Mouse (Mus musculus): ENCODE results near the gene Ankmy2. TPM values are rescaled to one million over a fixed set of nuclear protein-coding genes. Genes with fewer than 3 reads are reported as not detected.

Ankmy2 gene
- polyA plus RNA-seq (2015; fragmentation: Nextera tagmentation; extraction: Ambion mirVana), result 37.4 and 41.6 TPM in 2 replicates

- H3K9ac ChIP-seq (replicated peaks; ENCODE audit: low read length), result peak within 1 kb of the TSS; percentile 91
- peaks cover 23% of the 10 kb centered on the region for H3K4me1 ChIP-seq (ENCODE audit: insufficient read depth, low read length)
- no peaks in the 10 kb centered on the region for H3K27me3 ChIP-seq (ENCODE audit: insufficient read depth, low read length)
- no peaks in the 10 kb centered on the region; the same call in 1 of the 2 replicates for H3K36me3 ChIP-seq (ENCODE audit: insufficient read depth, low read length)
- ATAC-seq (ENCODE audit: low FRiP score, low TSS enrichment), result peak; percentile 98
- peak within 1 kb of the TSS; percentile 85 for H3K4me3 ChIP-seq (ENCODE audit: low read length)
- H3K4me2 ChIP-seq (replicated peaks; ENCODE audit: low read depth, low read length), result peak within 1 kb of the TSS; percentile 65
- H3K9me3 ChIP-seq (ENCODE audit: low read length), result no peaks in the 10 kb centered on the region
- H3K27ac ChIP-seq (ENCODE audit: low read length), result peak within 1 kb of the TSS; percentile 89
- WGBS, result under 1% methylated on average over 42 of the region's 42 CpGs
Measured at GRCm38 (mm10) chr12:36156637-36157303, at the start of gene Ankmy2. TSS of gene Ankmy2 (plus strand) at chr12:36157114.

GRCm38 (mm10) chr12:36108442-36108841 is 48.5 kb upstream of the Ankmy2 start:
- Histone ChIP-seq H3K4me2 (replicated peaks; ENCODE audit: low read depth, low read length) (no peak overlapping the region), H3K9me3 (ENCODE audit: low read length) (no peaks in the 10 kb centered on the region; the same call in 1 of the 2 replicates), H3K9ac (replicated peaks; ENCODE audit: low read length) (no peak overlapping the region), H3K27me3 (ENCODE audit: insufficient read depth, low read length) (no peaks in the 10 kb centered on the region), H3K4me1 (ENCODE audit: insufficient read depth, low read length) (no peaks in the 10 kb centered on the region), H3K27ac (ENCODE audit: low read length) (no peak overlapping the region), H3K4me3 (ENCODE audit: low read length) (no peak overlapping the region), H3K36me3 (ENCODE audit: insufficient read depth, low read length) (peaks cover 65% of the 10 kb centered on the region)
- no peak for ATAC-seq (ENCODE audit: low FRiP score, low TSS enrichment)
- 93% methylated on average over 5 of the region's 5 CpGs for WGBS

- Histone ChIP-seq H3K27ac (ENCODE audit: low read length) (no peak overlapping the region), H3K27me3 (ENCODE audit: insufficient read depth, low read length) (no peaks in the 10 kb centered on the region), H3K36me3 (ENCODE audit: insufficient read depth, low read length) (peaks cover 72% of the 10 kb centered on the region), H3K4me1 (ENCODE audit: insufficient read depth, low read length) (no peaks in the 10 kb centered on the region), H3K9ac (replicated peaks; ENCODE audit: low read length) (no peak overlapping the region), H3K4me3 (ENCODE audit: low read length) (no peak overlapping the region), H3K9me3 (ENCODE audit: low read length) (no peaks in the 10 kb centered on the region; the same call in 1 of the 2 replicates), H3K4me2 (replicated peaks; ENCODE audit: low read depth, low read length) (no peak overlapping the region)
- WGBS, result 91% methylated on average over 5 of the region's 5 CpGs
- ATAC-seq (ENCODE audit: low FRiP score, low TSS enrichment), result no peak
Measured at GRCm38 (mm10) chr12:36110457-36110856, 46.5 kb upstream of the Ankmy2 start.

- Histone ChIP-seq H3K9me3 (ENCODE audit: low read length) (no peaks in the 10 kb centered on the region; the same call in 1 of the 2 replicates), H3K4me3 (ENCODE audit: low read length) (no peak overlapping the region), H3K4me1 (ENCODE audit: insufficient read depth, low read length) (no peaks in the 10 kb centered on the region), H3K27ac (ENCODE audit: low read length) (no peak overlapping the region), H3K9ac (replicated peaks; ENCODE audit: low read length) (no peak overlapping the region), H3K4me2 (replicated peaks; ENCODE audit: low read depth, low read length) (no peak overlapping the region), H3K36me3 (ENCODE audit: insufficient read depth, low read length) (peaks cover 73% of the 10 kb centered on the region), H3K27me3 (ENCODE audit: insufficient read depth, low read length) (no peaks in the 10 kb centered on the region)
- no peak for ATAC-seq (ENCODE audit: low FRiP score, low TSS enrichment)
- WGBS, result 89% methylated on average over 5 of the region's 5 CpGs
Measured at GRCm38 (mm10) chr12:36111110-36111509, 45.8 kb upstream of the Ankmy2 start.

- no peak overlapping the region for H3K27ac ChIP-seq (ENCODE audit: low read length)
- no peak for ATAC-seq (ENCODE audit: low FRiP score, low TSS enrichment)
- H3K9me3 ChIP-seq (ENCODE audit: low read length), result no peaks in the 10 kb centered on the region; the same call in 1 of the 2 replicates
- WGBS, result 94% methylated on average over 3 of the region's 3 CpGs
- no peak overlapping the region for H3K9ac ChIP-seq (replicated peaks; ENCODE audit: low read length)
- H3K4me1 ChIP-seq (ENCODE audit: insufficient read depth, low read length), result no peaks in the 10 kb centered on the region
- H3K4me2 ChIP-seq (replicated peaks; ENCODE audit: low read depth, low read length), result no peak overlapping the region
- H3K36me3 ChIP-seq (ENCODE audit: insufficient read depth, low read length), result peaks cover 69% of the 10 kb centered on the region
- H3K27me3 ChIP-seq (ENCODE audit: insufficient read depth, low read length), result no peaks in the 10 kb centered on the region
- H3K4me3 ChIP-seq (ENCODE audit: low read length), result no peak overlapping the region
Measured at GRCm38 (mm10) chr12:36112081-36112480, 44.8 kb upstream of the Ankmy2 start.

- no peaks in the 10 kb centered on the region for H3K4me1 ChIP-seq (ENCODE audit: insufficient read depth, low read length)
- 93% methylated on average over 6 of the region's 6 CpGs for WGBS
- H3K4me2 ChIP-seq (replicated peaks; ENCODE audit: low read depth, low read length), result no peak overlapping the region
- no peaks in the 10 kb centered on the region for H3K9me3 ChIP-seq (ENCODE audit: low read length)
- H3K9ac ChIP-seq (replicated peaks; ENCODE audit: low read length), result no peak overlapping the region
- H3K27ac ChIP-seq (ENCODE audit: low read length), result no peak overlapping the region
- no peak for ATAC-seq (ENCODE audit: low FRiP score, low TSS enrichment)
- H3K4me3 ChIP-seq (ENCODE audit: low read length), result no peak overlapping the region
- no peaks in the 10 kb centered on the region for H3K27me3 ChIP-seq (ENCODE audit: insufficient read depth, low read length)
- H3K36me3 ChIP-seq (ENCODE audit: insufficient read depth, low read length), result peaks cover 60% of the 10 kb centered on the region
Measured at GRCm38 (mm10) chr12:36117161-36117560, 39.8 kb upstream of the Ankmy2 start.

- no peaks in the 10 kb centered on the region for H3K9me3 ChIP-seq (ENCODE audit: low read length)
- no peak overlapping the region for H3K4me3 ChIP-seq (ENCODE audit: low read length)
- H3K36me3 ChIP-seq (ENCODE audit: insufficient read depth, low read length), result peaks cover 47% of the 10 kb centered on the region
- no peak overlapping the region for H3K4me2 ChIP-seq (replicated peaks; ENCODE audit: low read depth, low read length)
- H3K4me1 ChIP-seq (ENCODE audit: insufficient read depth, low read length), result no peaks in the 10 kb centered on the region
- H3K9ac ChIP-seq (replicated peaks; ENCODE audit: low read length), result no peak overlapping the region
- H3K27ac ChIP-seq (ENCODE audit: low read length), result no peak overlapping the region
- no peak for ATAC-seq (ENCODE audit: low FRiP score, low TSS enrichment)
- 91% methylated on average over 3 of the region's 3 CpGs for WGBS
- H3K27me3 ChIP-seq (ENCODE audit: insufficient read depth, low read length), result no peaks in the 10 kb centered on the region
Measured at GRCm38 (mm10) chr12:36119244-36119643, 37.7 kb upstream of the Ankmy2 start.

GRCm38 (mm10) chr12:36126049-36126448 is 30.9 kb upstream of the Ankmy2 start:
- no peak overlapping the region for H3K4me2 ChIP-seq (replicated peaks; ENCODE audit: low read depth, low read length)
- no peaks in the 10 kb centered on the region for H3K27me3 ChIP-seq (ENCODE audit: insufficient read depth, low read length)
- peaks cover 23% of the 10 kb centered on the region for H3K36me3 ChIP-seq (ENCODE audit: insufficient read depth, low read length)
- peak; percentile 79 for ATAC-seq (ENCODE audit: low FRiP score, low TSS enrichment)
- H3K4me1 ChIP-seq (ENCODE audit: insufficient read depth, low read length), result peaks cover 8% of the 10 kb centered on the region
- no peak overlapping the region for H3K4me3 ChIP-seq (ENCODE audit: low read length)
- WGBS, result 54% methylated on average over 5 of the region's 5 CpGs
- no peaks in the 10 kb centered on the region for H3K9me3 ChIP-seq (ENCODE audit: low read length)
- no peak overlapping the region for H3K9ac ChIP-seq (replicated peaks; ENCODE audit: low read length)
- H3K27ac ChIP-seq (ENCODE audit: low read length), result peak overlapping the region; percentile 43; the same call in 1 of the 2 replicates

GRCm38 (mm10) chr12:36129826-36130225 is 27.1 kb upstream of the Ankmy2 start:
- Histone ChIP-seq H3K9ac (replicated peaks; ENCODE audit: low read length) (no peak overlapping the region), H3K36me3 (ENCODE audit: insufficient read depth, low read length) (peaks cover 29% of the 10 kb centered on the region), H3K27me3 (ENCODE audit: insufficient read depth, low read length) (no peaks in the 10 kb centered on the region), H3K27ac (ENCODE audit: low read length) (no peak overlapping the region), H3K4me2 (replicated peaks; ENCODE audit: low read depth, low read length) (no peak overlapping the region), H3K4me3 (ENCODE audit: low read length) (no peak overlapping the region), H3K4me1 (ENCODE audit: insufficient read depth, low read length) (peaks cover 8% of the 10 kb centered on the region), H3K9me3 (ENCODE audit: low read length) (no peaks in the 10 kb centered on the region)
- WGBS, result 93% methylated on average over 5 of the region's 5 CpGs
- ATAC-seq (ENCODE audit: low FRiP score, low TSS enrichment), result no peak

GRCm38 (mm10) chr12:36132254-36132653 is 24.7 kb upstream of the Ankmy2 start:
- H3K4me2 ChIP-seq (replicated peaks; ENCODE audit: low read depth, low read length), result no peak overlapping the region
- no peak overlapping the region for H3K27ac ChIP-seq (ENCODE audit: low read length)
- WGBS, result 95% methylated on average over 2 of the region's 2 CpGs
- no peak overlapping the region for H3K4me3 ChIP-seq (ENCODE audit: low read length)
- no peaks in the 10 kb centered on the region for H3K9me3 ChIP-seq (ENCODE audit: low read length)
- ATAC-seq (ENCODE audit: low FRiP score, low TSS enrichment), result no peak
- no peak overlapping the region for H3K9ac ChIP-seq (replicated peaks; ENCODE audit: low read length)
- peaks cover 34% of the 10 kb centered on the region for H3K36me3 ChIP-seq (ENCODE audit: insufficient read depth, low read length)
- H3K27me3 ChIP-seq (ENCODE audit: insufficient read depth, low read length), result no peaks in the 10 kb centered on the region
- H3K4me1 ChIP-seq (ENCODE audit: insufficient read depth, low read length), result no peaks in the 10 kb centered on the region

All from kidney, embryonic 16.5 days (tissue).